Mouse (Mus musculus) mature B cell (primary cell): Measurements from ENCODE around the gene Cct5.

Source experiments
- in situ Hi-C: fragments of 300-500 bp; cut with MboI; formaldehyde crosslinking; loops from 2 replicates; pipeline ENCODE4 v1.14.3; 2019

The Cct5 gene

DNA sequence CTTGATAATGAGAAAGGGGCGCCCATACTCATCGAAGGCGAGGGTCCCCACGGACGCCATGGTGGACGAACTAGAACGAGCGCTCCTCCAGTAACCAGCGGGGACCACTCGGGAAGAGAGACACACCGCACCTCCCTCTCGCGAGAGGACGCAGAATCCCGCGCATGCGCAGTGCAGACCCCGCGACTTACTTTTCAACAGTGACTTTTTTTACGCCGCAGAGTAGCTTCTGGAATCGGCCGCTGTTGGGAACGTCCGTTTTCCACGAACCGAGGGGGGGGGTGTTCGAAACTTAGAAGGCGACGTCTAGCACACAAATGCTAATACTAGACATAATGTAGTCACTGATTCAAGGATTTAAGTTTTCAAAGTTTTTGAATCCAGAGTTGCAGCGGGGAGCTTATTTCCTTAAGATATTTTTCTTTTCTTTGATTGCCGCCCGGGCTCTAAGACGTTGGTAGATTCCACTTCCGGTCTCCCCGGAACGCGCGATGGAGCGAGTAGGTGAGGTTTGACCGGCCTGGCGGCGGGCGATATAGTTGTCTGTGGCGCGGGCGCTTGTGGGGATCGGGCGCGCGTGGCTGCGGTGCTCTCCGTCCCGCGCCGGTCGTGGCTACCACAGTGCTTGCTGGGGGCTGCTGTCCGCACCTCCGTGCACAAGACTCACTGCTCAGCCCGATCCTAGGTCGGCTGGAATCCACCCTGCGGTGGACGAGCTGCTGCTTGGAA is at the start of gene Cct5, which contains the start of gene Fam173b:
Gene Cct5, minus strand, starts transcription at position 159 of the 729 bp plus-strand sequence.
Gene Fam173b, plus strand, starts transcription at position 207 of the 729 bp plus-strand sequence.
- in situ Hi-C loops, result loop anchor here (25.0 kb wide), 2 partner anchors 635 to 1160 kb away; partner anchors contain the start of gene Sema5a

DNA sequence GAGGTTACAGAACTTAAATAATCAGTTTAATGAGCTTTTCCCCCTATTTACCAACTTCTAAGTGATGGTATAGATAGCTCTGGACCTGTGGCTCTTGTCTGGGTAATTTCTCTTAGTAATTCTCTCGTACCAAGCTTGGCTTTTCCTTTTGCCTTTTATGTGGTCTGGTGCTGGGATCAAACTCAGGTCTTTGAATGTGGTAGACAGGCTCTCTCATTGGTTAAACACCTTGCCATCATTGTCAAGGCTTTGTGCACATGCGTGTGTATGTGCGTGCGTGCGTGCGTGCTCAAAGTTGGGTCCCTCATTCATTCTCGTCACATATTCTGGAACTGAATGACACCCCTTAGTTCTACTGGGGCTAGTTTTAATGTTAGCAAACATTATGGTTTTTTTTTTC is 49.2 kb upstream of the Cct5 start:
- in situ Hi-C loops, result no loop called here

DNA sequence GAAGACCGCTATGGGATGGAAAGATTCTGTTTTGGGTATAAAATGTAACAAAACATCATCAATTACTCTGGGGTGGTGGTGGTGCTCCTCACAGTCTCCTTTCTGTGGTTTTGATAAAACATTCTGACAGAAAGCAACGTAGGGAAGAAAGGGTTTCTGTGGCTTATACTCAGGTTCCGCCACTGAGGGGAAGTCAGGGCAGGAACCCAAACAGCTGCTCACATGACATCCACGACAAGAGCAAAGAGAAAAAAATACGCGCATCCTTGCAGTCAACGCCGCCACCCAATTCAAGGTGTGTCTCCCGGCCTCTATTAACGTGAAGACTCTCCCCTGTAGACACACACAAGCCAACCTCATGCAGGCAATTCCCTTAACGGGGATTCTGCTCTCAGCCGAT is 48.1 kb upstream of the Cct5 start:
- in situ Hi-C loops, result no loop called here

DNA sequence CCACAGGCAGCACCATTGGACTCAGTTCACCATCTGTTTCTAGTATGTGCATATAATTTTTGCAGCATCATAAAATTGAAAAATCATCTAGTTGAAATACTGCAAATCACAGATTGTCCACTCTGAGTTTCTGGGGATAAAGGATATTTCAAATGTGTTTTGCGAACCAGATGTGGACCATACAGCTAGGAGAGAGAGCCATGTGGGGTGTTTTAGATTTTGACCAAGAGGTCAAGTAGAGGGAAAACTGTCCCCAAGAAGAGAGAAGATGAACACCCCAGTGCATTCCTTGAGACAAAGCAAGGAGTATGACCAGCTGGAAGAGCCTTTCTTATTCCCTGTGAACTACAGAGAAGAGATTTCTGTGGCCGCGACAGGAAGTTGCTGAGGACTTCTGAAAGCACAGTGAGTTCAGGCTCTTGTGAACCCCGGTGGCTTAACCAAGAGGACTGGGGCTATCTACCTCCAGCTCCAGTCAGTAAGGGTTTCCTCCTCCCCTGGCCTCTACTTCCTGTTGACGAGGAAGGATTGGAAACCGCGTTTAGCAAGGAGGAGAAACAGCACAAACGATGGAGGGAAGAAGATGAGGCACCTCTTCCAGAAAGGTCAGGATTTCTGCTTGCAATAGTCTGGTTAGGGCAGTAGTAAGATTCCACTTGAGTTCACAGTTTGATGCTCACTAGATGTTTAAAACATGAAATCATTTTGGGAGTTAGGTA is 46.4 kb upstream of the Cct5 start:
- in situ Hi-C loops, result no loop called here

DNA sequence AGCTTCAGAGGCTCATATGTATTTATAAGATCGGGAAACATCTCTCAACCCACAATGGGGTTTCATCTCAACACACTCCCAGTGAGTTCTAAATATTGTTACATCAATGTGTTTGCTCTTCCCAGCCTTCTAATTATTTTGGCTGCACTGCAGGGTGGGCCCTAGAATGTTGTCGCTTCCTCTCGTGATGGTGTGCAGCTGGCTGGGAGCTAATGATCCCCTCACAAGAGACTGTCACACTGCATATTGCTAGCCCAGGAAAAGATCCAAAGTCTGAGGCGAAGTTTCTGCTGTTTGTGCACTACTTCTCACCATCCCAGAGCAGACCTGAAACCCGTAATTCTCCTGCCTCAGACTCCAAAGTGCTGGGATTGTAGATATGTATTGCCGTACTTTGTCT is 45.6 kb upstream of the Cct5 start:
- in situ Hi-C loops, result no loop called here

DNA sequence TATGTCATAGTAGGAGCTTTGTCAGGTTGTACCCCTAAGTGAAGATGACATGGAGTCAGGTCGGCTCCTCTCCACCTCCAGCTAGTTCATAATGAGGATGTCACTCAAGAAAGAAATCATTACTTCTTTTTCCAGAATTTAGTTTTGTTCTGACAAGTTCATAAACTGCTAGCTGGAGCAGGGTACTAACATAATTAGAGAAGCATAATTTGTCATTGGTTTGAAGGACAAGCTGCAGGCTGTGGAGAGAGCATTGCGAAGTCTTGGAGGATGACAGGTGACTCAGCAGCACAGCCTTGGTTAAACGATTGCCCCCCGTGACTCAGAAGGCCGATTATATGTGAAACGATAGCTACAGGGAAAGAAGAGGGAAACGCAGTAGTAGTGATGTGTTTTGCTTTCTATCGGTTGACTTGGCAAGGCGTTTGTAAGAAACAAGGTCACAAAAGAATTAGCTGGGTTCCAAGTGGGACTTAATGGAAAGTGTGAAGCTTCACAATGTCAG is 34.5 kb upstream of the Cct5 start:
- in situ Hi-C loops, result no loop called here

DNA sequence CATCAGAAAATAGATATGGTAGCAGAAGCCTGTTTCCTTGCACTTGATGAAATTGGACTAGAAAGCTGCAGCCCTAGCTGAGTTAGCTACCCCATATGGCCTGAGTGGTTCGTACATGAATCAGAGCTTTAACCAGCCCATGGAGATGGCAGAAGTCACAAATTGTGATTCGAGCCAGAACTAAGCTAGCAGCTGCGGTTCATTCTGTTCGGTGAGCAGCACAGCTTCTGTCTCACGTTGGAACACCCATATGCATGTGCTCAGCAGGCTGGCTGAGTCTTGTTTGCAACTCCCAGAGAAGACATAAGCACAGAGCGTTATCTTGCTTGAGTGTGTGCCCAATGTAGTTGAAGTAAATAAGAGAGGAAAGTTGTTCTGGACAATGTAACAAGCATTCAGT is 33.0 kb upstream of the Cct5 start:
- in situ Hi-C loops, result no loop called here

DNA sequence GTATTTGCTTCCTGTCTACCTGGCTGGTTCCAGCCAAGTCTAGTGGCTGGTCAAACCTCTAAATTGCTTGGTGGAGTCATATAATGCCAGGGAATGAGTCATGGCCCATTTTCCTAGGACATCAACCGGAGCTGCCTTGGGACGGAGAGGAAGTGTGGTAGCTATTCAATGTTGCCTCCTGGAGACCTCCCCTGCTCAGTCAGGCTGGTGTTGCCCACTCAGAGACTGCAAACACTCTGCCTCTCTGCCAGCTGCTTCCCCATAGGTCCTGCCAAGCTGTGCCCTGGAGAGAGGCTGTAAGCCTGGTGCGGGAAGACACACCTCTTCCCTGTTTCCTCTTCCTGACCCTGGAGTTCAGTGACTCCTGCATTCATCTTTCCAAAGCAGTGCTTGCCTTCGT is 30.9 kb upstream of the Cct5 start:
- in situ Hi-C loops, result no loop called here

DNA sequence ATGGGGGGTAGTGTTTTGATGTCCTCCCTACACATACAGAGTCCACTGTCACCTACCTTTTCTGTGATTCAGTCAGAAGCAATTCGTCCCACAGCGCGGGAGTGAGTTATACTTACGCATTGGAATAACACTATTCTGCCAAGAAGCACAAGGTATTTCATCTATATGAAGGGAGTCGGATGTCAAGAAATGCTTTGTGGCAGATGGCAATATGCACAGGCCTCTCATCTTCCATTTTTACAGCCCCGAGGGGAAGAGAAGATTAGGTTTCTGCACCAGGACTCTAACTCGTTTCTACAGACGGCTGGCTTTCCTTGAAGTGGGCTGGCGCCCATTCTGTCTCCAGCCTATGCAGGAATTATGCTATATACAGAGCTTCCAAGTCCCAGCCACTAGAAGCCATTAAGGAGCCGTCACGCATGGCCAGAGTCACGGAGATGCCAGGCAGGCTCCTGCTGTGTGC is 29.8 kb upstream of the Cct5 start:
- in situ Hi-C loops, result no loop called here

DNA sequence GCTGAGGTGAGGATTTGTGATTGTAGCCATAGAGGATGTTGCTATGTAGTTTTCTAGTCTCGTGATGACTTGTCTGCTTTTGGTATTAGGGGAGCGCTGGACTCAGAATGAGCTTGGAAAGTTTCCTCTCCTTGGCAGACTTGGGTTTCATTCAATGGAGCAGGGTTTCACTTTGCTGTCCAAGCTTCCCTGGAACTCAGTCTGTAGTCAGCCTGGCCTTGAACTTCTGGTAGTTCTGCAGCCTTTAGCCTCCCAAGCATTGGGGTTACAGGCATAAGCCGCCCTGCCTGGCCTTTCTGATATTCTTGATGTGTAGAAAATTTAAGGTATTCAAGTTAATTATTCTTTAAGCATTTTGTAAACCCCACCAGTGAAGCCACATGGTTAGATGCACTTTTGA is 28.0 kb upstream of the Cct5 start:
- in situ Hi-C loops, result no loop called here

DNA sequence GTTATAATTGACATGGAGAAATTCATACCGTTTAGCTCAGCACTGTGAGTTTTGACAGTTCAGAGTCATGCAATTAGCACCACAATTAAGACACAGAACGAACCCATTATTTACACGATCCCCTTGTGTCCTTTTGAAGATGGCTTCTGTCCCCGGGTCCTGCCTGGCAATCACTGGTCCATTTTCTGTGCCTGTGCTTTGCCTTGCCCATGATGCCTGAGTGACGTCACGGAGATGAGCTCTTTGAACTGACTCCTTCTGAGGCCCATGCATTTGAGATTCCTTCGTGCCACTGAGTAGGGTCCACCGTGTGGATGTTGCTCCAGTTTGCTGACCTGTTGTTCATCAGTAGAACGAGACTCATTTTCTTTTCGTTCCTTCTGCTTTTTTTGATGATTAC is 26.6 kb upstream of the Cct5 start:
- in situ Hi-C loops, result no loop called here

DNA sequence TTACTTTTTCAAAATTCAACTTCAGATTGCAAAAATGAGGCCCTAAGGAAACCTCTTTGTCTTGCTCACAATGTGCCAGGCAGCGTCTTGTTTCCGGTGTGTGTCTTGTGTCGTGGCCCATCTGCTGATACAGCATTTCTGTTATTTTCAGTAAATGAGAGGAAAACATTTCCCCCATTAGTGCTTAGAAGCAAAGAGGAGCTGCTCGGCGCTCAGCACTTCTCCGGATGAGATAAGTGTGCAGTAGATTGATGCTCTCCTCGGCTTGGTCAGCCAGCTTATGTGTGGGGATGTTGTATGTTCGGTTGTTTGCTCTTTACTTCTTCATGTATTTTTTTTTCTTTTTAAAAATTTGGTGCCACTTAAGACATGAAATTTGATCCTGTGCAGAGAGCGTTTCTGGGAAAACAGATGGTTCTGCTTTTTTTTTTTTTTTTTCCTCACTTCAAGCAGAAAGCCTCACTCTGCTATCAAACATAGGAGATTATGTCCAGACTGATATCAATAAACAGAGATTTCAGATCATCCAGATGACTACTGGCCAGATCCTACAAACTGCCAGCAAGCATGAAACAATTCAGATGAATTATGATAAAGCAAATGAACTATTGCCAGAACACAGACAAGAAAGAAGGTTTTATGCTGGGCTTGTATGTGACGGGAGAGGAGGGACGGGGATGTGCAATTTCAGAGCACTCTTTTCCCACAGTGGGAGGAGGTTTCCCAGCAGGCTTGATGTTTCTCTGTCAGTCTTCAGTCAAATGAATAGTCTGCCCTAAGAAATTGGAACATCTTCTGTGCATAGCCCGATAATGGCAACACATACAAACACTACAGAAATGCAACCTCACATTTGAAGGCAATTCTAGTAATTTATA is 25.9 kb upstream of the Cct5 start:
- in situ Hi-C loops, result no loop called here

DNA sequence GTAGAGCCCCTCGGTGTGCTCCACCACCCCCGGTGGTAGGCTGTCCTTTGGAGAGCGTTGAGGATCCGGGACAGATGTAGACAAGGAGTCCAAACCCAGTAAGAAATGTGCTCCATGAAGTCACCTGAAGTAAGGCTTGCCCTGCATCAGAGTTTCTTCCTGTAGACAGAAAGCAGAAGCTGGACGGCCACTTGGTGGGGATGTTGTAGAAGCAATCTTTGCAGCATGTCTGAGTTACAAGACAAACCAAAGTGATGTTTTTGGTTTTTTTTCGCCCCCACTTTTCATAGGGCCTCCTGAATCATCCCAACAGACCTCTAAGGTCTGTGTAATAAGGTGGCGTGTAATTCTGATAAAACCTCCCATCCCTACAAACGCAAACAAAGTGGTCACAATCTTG is 17.9 kb upstream of the Cct5 start:
- in situ Hi-C loops, result loop anchor here (25.0 kb wide), 2 partner anchors 618 to 1143 kb away; partner anchors contain the start of gene Sema5a

DNA sequence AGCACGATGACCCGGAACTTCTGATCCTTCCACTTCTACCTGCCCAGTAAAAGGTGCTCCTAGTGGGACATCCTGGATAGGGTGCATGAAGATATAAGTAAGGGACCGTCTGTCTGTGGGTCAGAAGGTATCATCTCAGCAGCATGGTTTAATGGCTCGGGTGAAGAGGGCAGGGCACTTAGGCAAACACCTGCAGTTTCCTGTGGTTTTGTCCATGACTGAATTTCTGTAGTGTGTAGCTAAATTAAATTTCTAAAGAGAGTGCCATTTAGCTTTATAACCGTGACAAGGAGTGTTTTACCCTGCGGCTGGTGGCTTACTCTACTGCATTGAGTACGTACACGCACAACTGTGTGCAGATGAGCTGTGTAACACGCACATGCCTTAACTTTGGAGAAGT is 15.7 kb upstream of the Cct5 start:
- in situ Hi-C loops, result loop anchor here (25.0 kb wide), 2 partner anchors 620 to 1145 kb away; partner anchors contain the start of gene Sema5a

DNA sequence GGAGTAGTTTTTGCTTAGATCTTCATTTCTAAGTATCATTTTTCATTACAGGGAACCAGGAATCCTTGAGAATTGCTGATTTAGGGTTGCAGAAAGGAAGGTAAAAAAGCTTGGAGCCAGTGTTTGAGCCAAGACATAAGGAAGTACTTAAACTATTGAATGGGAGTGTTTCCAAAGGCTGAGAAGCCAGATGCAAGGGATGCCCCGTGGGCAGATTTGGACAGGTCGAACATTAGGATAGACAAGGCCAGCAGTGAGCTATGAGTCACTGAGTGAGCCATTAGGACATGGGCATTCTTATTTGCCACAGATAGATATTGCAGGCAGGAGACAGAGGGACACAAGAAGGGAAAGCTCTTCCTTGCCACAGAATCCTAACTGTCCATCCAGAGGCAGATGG is 13.1 kb upstream of the Cct5 start:
- in situ Hi-C loops, result loop anchor here (25.0 kb wide), 2 partner anchors 623 to 1148 kb away; partner anchors contain the start of gene Sema5a

DNA sequence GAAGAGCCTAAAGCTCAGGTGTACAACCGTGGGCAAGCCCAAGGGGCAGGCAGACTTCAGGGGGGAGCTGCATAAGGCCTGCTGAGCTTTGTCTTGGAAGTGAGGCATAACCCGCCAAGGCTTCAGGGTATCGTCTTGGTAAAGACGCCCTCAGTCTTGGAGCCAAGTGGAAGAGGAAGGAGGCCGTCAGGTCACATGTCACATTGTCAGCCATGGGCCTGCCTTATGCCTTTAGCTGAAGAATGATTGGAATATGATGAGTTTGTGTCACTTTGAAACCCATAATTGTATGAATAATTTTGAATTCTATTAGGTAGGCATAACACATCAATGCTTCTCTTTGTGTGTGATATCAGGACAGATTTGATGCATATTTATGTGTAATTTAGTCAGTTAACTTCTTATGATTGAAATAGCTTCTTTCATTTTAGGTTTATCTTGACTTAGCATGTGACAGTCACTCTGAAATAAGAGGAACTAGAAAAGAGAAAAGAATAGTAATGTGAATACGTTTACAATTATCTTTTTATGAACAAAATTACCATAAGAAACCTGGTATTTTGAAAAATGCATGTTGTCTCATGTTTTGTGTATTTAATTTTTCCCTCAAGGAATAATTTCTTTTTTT is 12.3 kb upstream of the Cct5 start:
- in situ Hi-C loops, result loop anchor here (25.0 kb wide), 2 partner anchors 623 to 1148 kb away; partner anchors contain the start of gene Sema5a

DNA sequence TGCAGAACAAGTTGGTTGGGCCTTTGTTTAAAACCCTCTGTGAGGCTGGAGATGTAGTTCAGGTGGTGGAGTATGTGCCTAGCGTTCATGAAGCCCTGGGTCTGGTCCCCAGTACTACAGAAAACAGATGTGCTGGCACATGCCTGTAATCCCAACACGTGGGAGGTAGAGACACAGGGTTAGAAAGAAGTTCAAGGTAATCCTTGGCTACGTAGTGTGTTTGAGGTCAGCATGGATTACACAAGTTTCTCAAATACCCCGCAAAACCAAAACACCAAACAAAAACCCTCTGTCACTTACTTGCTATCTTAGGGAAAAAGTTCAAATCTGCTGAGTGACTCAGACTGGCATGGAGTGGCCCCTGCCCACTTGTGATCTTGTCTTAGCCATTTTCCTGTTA is 10.4 kb upstream of the Cct5 start:
- in situ Hi-C loops, result loop anchor here (25.0 kb wide), 2 partner anchors 625 to 1150 kb away; partner anchors contain the start of gene Sema5a

DNA sequence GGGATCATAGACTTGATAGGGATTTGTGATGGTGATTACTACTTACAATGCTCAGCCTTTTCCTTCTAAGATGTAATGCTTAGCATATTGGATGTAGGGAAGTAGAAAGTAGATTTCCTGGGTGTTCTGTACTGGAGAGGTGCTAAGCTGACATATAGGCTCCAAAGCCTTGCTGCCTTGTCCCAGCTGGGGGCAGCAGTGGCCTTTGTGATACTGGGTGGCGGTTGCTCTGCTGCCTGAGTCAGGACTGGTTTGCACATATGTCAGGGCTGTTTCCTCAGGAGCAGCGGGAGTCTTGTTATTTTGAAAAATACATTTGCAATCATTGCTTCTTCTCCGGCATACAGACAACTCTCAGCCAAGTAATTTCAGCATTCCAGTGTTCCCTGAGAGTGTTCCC is 9.4 kb upstream of the Cct5 start:
- in situ Hi-C loops, result loop anchor here (25.0 kb wide), 2 partner anchors 626 to 1151 kb away; partner anchors contain the start of gene Sema5a

DNA sequence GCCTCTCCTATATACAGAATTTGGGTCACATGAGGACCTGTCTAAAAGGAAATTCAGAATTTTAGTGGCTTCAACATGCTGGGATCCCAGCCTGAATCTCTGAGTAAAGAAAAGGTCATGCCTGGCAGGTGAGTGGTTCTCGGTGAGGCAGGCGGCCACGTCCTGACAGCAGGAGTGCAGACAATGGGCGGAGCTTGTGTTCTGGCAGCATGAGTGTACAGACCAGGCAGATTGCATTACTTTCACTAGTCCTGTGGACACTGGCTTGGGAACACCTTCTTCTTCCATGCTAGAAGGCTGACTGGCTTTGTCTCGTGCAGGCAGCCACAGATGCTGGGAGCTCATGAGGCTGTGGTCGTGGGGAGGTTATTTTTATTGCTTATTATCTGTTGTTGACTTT is 5.2 kb upstream of the Cct5 start:
- in situ Hi-C loops, result loop anchor here (25.0 kb wide), 2 partner anchors 630 to 1155 kb away; partner anchors contain the start of gene Sema5a

DNA sequence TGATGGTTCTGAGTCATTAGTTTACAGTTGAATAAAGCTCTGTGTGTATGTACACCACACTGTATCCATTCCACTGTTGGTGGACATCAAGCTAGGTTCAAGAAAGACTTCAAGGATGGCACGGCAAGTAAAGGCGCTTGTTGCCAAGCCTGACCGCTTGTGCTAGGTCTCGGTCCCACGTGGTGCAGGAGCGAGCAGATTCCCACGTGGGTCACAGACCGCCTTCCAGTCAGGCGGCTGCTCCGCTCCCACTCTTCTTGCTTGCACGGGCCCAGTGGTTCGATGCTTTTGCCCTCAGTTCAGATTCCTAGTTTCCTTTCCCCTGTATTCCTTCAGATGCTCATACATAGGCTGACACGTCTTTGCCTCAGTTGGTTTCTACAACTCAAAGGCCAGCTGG is 1.5 kb upstream of the Cct5 start:
- in situ Hi-C loops, result loop anchor here (25.0 kb wide), 2 partner anchors 634 to 1159 kb away; partner anchors contain the start of gene Sema5a

DNA sequence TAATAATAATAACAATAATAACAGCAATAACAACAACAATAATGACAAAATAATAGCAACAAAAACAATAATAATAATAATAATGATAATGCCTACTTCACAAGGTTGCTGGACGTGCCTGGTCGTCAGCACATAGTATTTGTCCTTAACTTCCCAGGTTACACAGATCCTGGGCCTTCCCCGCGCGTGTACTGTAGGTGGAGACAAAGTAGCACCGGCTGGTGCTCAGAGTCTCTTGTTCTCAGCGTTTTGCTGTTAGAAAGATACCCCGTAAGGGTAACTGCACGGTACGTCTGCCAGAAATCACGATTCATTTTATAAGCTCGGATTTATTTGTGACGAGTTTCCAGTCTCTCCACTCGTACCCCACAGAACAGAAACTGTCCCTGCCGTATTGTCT is 822 bp upstream of the Cct5 start:
- in situ Hi-C loops, result loop anchor here (25.0 kb wide), 2 partner anchors 635 to 1160 kb away; partner anchors contain the start of gene Sema5a
